Mouse (Mus musculus) MN1 (cell line): ENCODE data around the gene Arhgef17.

Source experiments
- DNase-seq: peaks from one replicate; pipeline ENCODE4 v3.0.0-alpha.2; 2016; ENCODE audit warnings: low spot score

Gene Arhgef17

GRCm38 (mm10) chr7:100931926-100932480, at the start of gene Arhgef17:
TSS of gene Arhgef17 (minus strand) at chr7:100932107.
- DNase-seq: no peak

- DNase-seq: peak; percentile 69
These were observed 47.3 kb upstream of the Arhgef17 start for GRCm38 (mm10) chr7:100979175-100979574.

GRCm38 (mm10) chr7:100978171-100978570, 46.3 kb upstream of the Arhgef17 start:
- DNase-seq: no peak

GRCm38 (mm10) chr7:100974135-100974903, 42.4 kb upstream of the Arhgef17 start, which contains the start of gene P2ry6:
TSS of gene P2ry6 (minus strand) at chr7:100974649.
- peak; percentile 20 for DNase-seq

- DNase-seq: no peak
These were observed 41.0 kb upstream of the Arhgef17 start for GRCm38 (mm10) chr7:100972875-100973274.

GRCm38 (mm10) chr7:100968874-100969659, 37.2 kb upstream of the Arhgef17 start:
- DNase-seq: no peak

GRCm38 (mm10) chr7:100968376-100968775, 36.5 kb upstream of the Arhgef17 start:
- no peak for DNase-seq

- DNase-seq: no peak
These were observed 35.9 kb upstream of the Arhgef17 start for GRCm38 (mm10) chr7:100967850-100968249.

- no peak for DNase-seq
These were observed 34.1 kb upstream of the Arhgef17 start for GRCm38 (mm10) chr7:100966014-100966413.

- peak; percentile 38 for DNase-seq
These were observed 33.2 kb upstream of the Arhgef17 start for GRCm38 (mm10) chr7:100965079-100965478.

- DNase-seq: peak; percentile 42
These were observed 32.3 kb upstream of the Arhgef17 start for GRCm38 (mm10) chr7:100964242-100964641.

- DNase-seq: peak; percentile 64
These were observed 31.5 kb upstream of the Arhgef17 start for GRCm38 (mm10) chr7:100963381-100963780.

GRCm38 (mm10) chr7:100961146-100961545, 29.2 kb upstream of the Arhgef17 start:
- DNase-seq: no peak

- no peak for DNase-seq
These were observed 28.6 kb upstream of the Arhgef17 start for GRCm38 (mm10) chr7:100960462-100960861.

GRCm38 (mm10) chr7:100958426-100958825, 26.5 kb upstream of the Arhgef17 start:
- DNase-seq: no peak

GRCm38 (mm10) chr7:100952686-100953085, 20.8 kb upstream of the Arhgef17 start:
- no peak for DNase-seq

GRCm38 (mm10) chr7:100951903-100952302, 20.0 kb upstream of the Arhgef17 start:
- DNase-seq: peak; percentile 40

- no peak for DNase-seq
These were observed 18.6 kb upstream of the Arhgef17 start for GRCm38 (mm10) chr7:100950481-100951010.

GRCm38 (mm10) chr7:100950031-100950430, 18.1 kb upstream of the Arhgef17 start:
- no peak for DNase-seq

- DNase-seq: no peak
These were observed 12.8 kb upstream of the Arhgef17 start for GRCm38 (mm10) chr7:100944738-100945137.

- DNase-seq: no peak
These were observed 12.4 kb upstream of the Arhgef17 start for GRCm38 (mm10) chr7:100944306-100944705.
